Mouse (Mus musculus): Measurements from ENCODE around the gene 1700123K08Rik. TPM values are rescaled to one million over a fixed set of nuclear protein-coding genes. Genes with fewer than 3 reads are reported as not detected.
"Not testable (repeated sequence)": the region's sequence is repeated elsewhere in the genome, so short reads cannot be mapped to it uniquely, and the experiment has no call there.

The 1700123K08Rik gene
- total RNA-seq (2021): not detected
- long read RNA-seq: 0 reads

DNA sequence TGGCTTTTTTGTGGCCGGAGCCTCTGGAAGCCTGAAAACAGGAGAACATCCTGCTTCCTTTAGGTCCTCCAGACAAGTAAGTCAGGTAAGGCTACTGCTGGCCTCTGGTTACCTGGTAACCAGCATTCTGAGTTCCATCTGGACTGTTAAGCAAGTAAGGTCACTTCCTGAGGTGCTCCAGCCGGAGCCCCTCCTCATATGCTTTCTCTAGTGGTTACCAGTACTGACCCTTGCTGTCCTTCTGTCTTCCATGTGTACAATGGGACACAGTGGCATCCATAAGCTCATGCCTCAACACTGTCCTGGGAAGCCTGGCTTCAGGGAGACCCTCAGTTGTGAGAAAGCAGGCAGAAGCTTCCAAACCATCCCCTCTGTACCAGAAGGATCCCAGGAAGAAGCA is at the start of gene 1700123K08Rik:
1700123K08Rik (minus strand) TSS at position 101 of the 400 bp plus-strand sequence.
- DNase-seq (ENCODE audit: low spot score in 2 of 2): not testable (repeated sequence)

DNA sequence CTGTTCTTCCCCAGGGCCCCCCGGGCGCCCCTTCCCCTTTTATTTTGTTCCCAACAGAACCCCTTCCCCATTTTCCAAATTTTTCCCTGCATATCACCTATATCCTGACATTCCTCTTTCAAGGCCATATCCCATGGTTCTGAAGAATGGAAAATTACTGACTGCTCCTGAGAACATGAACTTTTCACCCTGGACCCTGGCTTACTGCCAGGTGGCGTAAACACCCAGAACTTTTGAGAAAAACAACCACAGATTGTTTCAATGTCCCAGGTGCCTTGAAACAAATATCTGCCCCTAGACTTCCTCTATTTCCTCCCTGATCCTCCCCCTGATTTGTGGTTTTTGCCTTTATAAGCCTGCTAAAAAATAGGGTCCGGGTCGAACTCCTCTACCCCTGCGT is 22.9 kb upstream of the 1700123K08Rik start:
- DNase-seq (ENCODE audit: low spot score in 2 of 2): no peak

DNA sequence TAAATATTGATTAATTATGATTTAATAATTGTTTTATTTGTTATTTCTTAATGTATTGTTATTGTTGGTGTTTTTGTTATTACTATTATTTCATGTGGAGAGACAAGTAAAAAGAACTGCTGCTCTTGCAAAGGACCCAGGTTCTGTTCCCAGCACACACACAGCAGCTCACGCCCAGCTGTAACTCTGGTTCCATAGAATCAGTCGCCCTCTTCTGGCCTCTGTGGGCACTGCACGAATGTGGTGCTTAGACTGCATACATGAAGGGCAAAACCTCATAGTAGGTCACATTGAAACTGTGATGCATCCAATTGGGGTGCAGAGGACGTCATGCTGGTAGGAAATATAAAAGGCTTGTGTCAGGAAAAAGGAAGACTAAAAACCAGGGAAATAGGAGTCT is 7.1 kb upstream of the 1700123K08Rik start:
- no peak for DNase-seq (ENCODE audit: low spot score in 2 of 2)

DNA sequence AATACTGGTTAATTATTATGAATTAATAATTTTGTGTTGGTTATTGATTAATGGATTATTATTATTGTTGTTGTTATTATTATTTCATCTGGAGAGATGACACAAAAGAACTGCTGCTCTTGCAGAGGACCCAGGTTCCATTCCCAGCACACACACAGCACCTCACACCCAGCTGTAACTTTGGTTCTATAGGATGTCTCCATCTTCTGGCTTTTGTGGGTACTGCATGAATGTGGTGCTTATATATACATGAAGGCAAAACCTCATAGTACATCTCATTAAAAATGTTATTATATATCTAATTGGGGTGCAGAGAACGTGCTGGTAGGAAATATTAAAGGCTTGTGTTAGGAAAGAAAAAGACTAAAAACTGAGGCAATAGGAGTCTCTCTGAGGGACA is 11.8 kb downstream of the 1700123K08Rik start:
- no peak for DNase-seq (ENCODE audit: low spot score in 2 of 2)

DNA sequence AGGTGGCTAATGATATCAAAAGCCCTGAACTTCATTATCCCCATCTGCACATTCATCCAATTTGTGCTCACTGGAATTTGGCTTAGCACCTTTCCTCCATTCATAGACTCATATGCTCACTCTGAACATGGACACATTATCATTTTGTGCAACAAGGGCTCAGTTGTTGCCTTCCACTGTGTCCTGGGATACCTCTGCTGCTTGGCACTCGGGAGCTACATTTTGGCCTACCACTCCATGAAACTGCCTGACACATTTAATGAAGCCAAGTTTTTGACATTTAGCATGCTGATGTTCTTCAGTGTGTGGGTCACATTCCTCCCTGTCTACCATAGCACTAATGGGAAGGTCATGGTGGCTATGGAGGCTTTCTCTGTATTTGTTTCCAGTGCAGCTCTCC is 32.0 kb downstream of the 1700123K08Rik start:
- no peak for DNase-seq (ENCODE audit: low spot score in 2 of 2)

Small RNAs within 50 kb of the gene (microRNA-seq; reads per million reads assigned to microRNA genes)
- gene Gm24082: 0 reads per million in 2 experiments

Other genes starting within 250 kb of the 1700123K08Rik start
- under 1 TPM in 1 of 2 experiments, not detected in 1; 0.40 TPM for gene Pvrig, start 222.8 kb downstream of the 1700123K08Rik start, total RNA-seq (2021)
- gene Zfp157, start 123.2 kb downstream of the 1700123K08Rik start, total RNA-seq (2021): 10 to 100 TPM; 23.7 to 25.2 TPM
- 10 to 100 TPM; 29.8 to 30.3 TPM for gene Zfp68, start 55.0 kb upstream of the 1700123K08Rik start, total RNA-seq (2021)
- 10 to 100 TPM; 15.2 to 16.5 TPM for gene A430033K04Rik, start 58.1 kb upstream of the 1700123K08Rik start, total RNA-seq (2021)
- 10 to 100 TPM; 32.2 to 33.9 TPM for gene Fam20c, start 189.8 kb upstream of the 1700123K08Rik start, total RNA-seq (2021)

Measured in layer of hippocampus, adult 18-20 months (tissue).